Mouse (Mus musculus) E14TG2a.4 (cell line): Measurements from ENCODE around the gene Epgn.

ENCODE experiments used
- H3K27me3 ChIP-seq: 2 replicates; pipeline ENCODE4 v1.6.1; 2014; ENCODE audit warnings: low read length, control low read depth; ENCODE audit not compliant: insufficient read depth
- H3K36me3 ChIP-seq: 2 replicates; pipeline ENCODE4 v1.6.1; 2014; ENCODE audit warnings: low read length, control low read depth; ENCODE audit not compliant: insufficient read depth
- H3K4me1 ChIP-seq: replicated peaks from 2 replicates; pipeline ENCODE4 v1.6.1; 2014; ENCODE audit warnings: low read depth, low read length, control low read depth
- H3K4me3 ChIP-seq: replicated peaks from 2 replicates; pipeline ENCODE4 v1.5.1; 2014; ENCODE audit warnings: mild to moderate bottlenecking, low read length
- H3K9me3 ChIP-seq: 2 replicates; pipeline ENCODE4 v1.6.1; 2014; ENCODE audit warnings: low read length, control low read depth
- CTCF ChIP-seq: conservative IDR thresholded peaks from 2 replicates; pipeline ENCODE4 v1.5.1; 2014; ENCODE audit warnings: low read length
- NANOG ChIP-seq: IDR thresholded peaks from 2 replicates; pipeline ENCODE4 v1.6.1; 2014; ENCODE audit warnings: borderline replicate concordance, low read length, mixed read lengths
- POU5F1 ChIP-seq: IDR thresholded peaks from 2 replicates; pipeline ENCODE4 v1.6.1; 2014; ENCODE audit warnings: low read length, borderline replicate concordance

The Epgn gene

GRCm38 (mm10) chr5:91027164-91027563, at the start of gene Epgn:
Gene Epgn (plus strand): TSS chr5:91027464.
- TF ChIP-seq CTCF (no peak), NANOG (no peak), POU5F1 (no peak)
- Histone ChIP-seq H3K36me3 (no peaks in the 10 kb centered on the region), H3K4me1 (no peaks in the 10 kb centered on the region), H3K4me3 (no peak within 1 kb of the TSS), H3K9me3 (no peaks in the 10 kb centered on the region), H3K27me3 (no peaks in the 10 kb centered on the region)

GRCm38 (mm10) chr5:90980297-90980696, 47.0 kb upstream of the Epgn start:
- no peak for TF ChIP-seq NANOG
- no peak for TF ChIP-seq POU5F1
- no peak for TF ChIP-seq CTCF
- H3K4me1 ChIP-seq, result no peaks in the 10 kb centered on the region
- no peaks in the 10 kb centered on the region for H3K9me3 ChIP-seq

GRCm38 (mm10) chr5:90987605-90988004, 39.7 kb upstream of the Epgn start:
- no peaks in the 10 kb centered on the region for H3K9me3 ChIP-seq
- H3K27me3 ChIP-seq, result no peaks in the 10 kb centered on the region
- TF ChIP-seq CTCF (no peak), NANOG (no peak), POU5F1 (no peak)
- no peaks in the 10 kb centered on the region for H3K4me1 ChIP-seq
- no peaks in the 10 kb centered on the region for H3K36me3 ChIP-seq
- no peak overlapping the region for H3K4me3 ChIP-seq

More at GRCm38 (mm10) chr5:90980297-90980696, 47.0 kb upstream of the Epgn start:
- no peaks in the 10 kb centered on the region for H3K27me3 ChIP-seq
- H3K4me3 ChIP-seq, result no peak overlapping the region
- H3K36me3 ChIP-seq, result no peaks in the 10 kb centered on the region

- TF ChIP-seq POU5F1, result no peak
- Histone ChIP-seq H3K27me3 (no peaks in the 10 kb centered on the region), H3K36me3 (no peaks in the 10 kb centered on the region), H3K4me1 (no peaks in the 10 kb centered on the region), H3K9me3 (no peaks in the 10 kb centered on the region), H3K4me3 (no peak overlapping the region)
These were observed 39.1 kb upstream of the Epgn start for GRCm38 (mm10) chr5:90988149-90988548.

- Histone ChIP-seq H3K4me1 (no peaks in the 10 kb centered on the region), H3K27me3 (no peaks in the 10 kb centered on the region), H3K36me3 (no peaks in the 10 kb centered on the region), H3K4me3 (no peak overlapping the region), H3K9me3 (no peaks in the 10 kb centered on the region)
- TF ChIP-seq NANOG, result no peak
These were observed 38.7 kb upstream of the Epgn start for GRCm38 (mm10) chr5:90988592-90988991.

- Histone ChIP-seq H3K4me3 (no peak overlapping the region), H3K27me3 (no peaks in the 10 kb centered on the region), H3K9me3 (no peaks in the 10 kb centered on the region), H3K36me3 (no peaks in the 10 kb centered on the region), H3K4me1 (no peaks in the 10 kb centered on the region)
- TF ChIP-seq NANOG (no peak), CTCF (no peak), POU5F1 (no peak)
These were observed 27.3 kb upstream of the Epgn start for GRCm38 (mm10) chr5:90999942-91000341.

- no peaks in the 10 kb centered on the region for H3K4me1 ChIP-seq
- TF ChIP-seq POU5F1, result no peak
- TF ChIP-seq CTCF, result no peak
- no peak for TF ChIP-seq NANOG
These were observed 12.0 kb upstream of the Epgn start for GRCm38 (mm10) chr5:91015216-91015615.

GRCm38 (mm10) chr5:91023114-91023513, 4.2 kb upstream of the Epgn start:
- Histone ChIP-seq H3K4me3 (no peak overlapping the region), H3K9me3 (no peaks in the 10 kb centered on the region), H3K36me3 (no peaks in the 10 kb centered on the region), H3K4me1 (no peaks in the 10 kb centered on the region), H3K27me3 (no peaks in the 10 kb centered on the region)
- no peak for TF ChIP-seq CTCF

More at GRCm38 (mm10) chr5:91015216-91015615, 12.0 kb upstream of the Epgn start:
- Histone ChIP-seq H3K36me3 (no peaks in the 10 kb centered on the region), H3K9me3 (no peaks in the 10 kb centered on the region), H3K4me3 (no peak overlapping the region), H3K27me3 (no peaks in the 10 kb centered on the region)

- no peaks in the 10 kb centered on the region for H3K4me1 ChIP-seq
- no peaks in the 10 kb centered on the region for H3K27me3 ChIP-seq
- H3K9me3 ChIP-seq, result no peaks in the 10 kb centered on the region
- H3K36me3 ChIP-seq, result no peaks in the 10 kb centered on the region
- TF ChIP-seq POU5F1, result no peak
- H3K4me3 ChIP-seq, result no peak overlapping the region
These were observed 576 bp downstream of the Epgn start for GRCm38 (mm10) chr5:91027840-91028239.
